Mouse (Mus musculus): Measurements from ENCODE around the gene Olfr906. TPM values are rescaled to one million over a fixed set of nuclear protein-coding genes. Genes with fewer than 3 reads are reported as not detected.

The Olfr906 gene
- polyA plus RNA-seq (2014; fragmentation: Nextera tagmentation; extraction: Ambion mirVana) = not detected in 2 replicates

GRCm38 (mm10) chr9:38486785-38487184, at the start of gene Olfr906:
Gene Olfr906 (plus strand): TSS chr9:38487085.
- no peak for DNase-seq (ENCODE audit: low spot score)
- no peaks in the 10 kb centered on the region for H3K27me3 ChIP-seq (ENCODE audit: control insufficient read depth, insufficient read depth, low read length)
- no peak within 1 kb of the TSS for H3K9ac ChIP-seq (ENCODE audit: low read length)
- no peaks in the 10 kb centered on the region for H3K36me3 ChIP-seq (ENCODE audit: control insufficient read depth, insufficient read depth, low read length)
- H3K27ac ChIP-seq (replicated peaks; ENCODE audit: low read depth, low read length) = no peak within 1 kb of the TSS
- H3K4me3 ChIP-seq (ENCODE audit: low read depth, low read length) = no peak within 1 kb of the TSS
- H3K4me2 ChIP-seq (ENCODE audit: low read depth, severe bottlenecking) = no peak within 1 kb of the TSS
- H3K9me3 ChIP-seq (ENCODE audit: control insufficient read depth, low read length) = no peaks in the 10 kb centered on the region
- no peaks in the 10 kb centered on the region for H3K4me1 ChIP-seq (ENCODE audit: control insufficient read depth, insufficient read depth, low read length)
- WGBS = 87% methylated on average over 3 of the region's 3 CpGs
- ATAC-seq (ENCODE audit: insufficient number of reproducible peaks, low FRiP score, low TSS enrichment, low read depth) = no peak

GRCm38 (mm10) chr9:38447352-38447751, 39.5 kb upstream of the Olfr906 start, which contains the start of gene Olfr902:
Gene Olfr902 (plus strand): TSS chr9:38447652.
- DNase-seq (ENCODE audit: low spot score) = no peak
- Histone ChIP-seq H3K27ac (replicated peaks; ENCODE audit: low read depth, low read length) (no peak within 1 kb of the TSS), H3K9ac (ENCODE audit: low read length) (no peak within 1 kb of the TSS), H3K4me2 (ENCODE audit: low read depth, severe bottlenecking) (no peak within 1 kb of the TSS), H3K4me1 (ENCODE audit: control insufficient read depth, insufficient read depth, low read length) (no peaks in the 10 kb centered on the region), H3K27me3 (ENCODE audit: control insufficient read depth, insufficient read depth, low read length) (no peaks in the 10 kb centered on the region), H3K4me3 (ENCODE audit: low read depth, low read length) (no peak within 1 kb of the TSS), H3K9me3 (ENCODE audit: control insufficient read depth, low read length) (no peaks in the 10 kb centered on the region), H3K36me3 (ENCODE audit: control insufficient read depth, insufficient read depth, low read length) (no peaks in the 10 kb centered on the region)
- ATAC-seq (ENCODE audit: insufficient number of reproducible peaks, low FRiP score, low TSS enrichment, low read depth) = no peak
- WGBS = 90% methylated on average over 5 of the region's 5 CpGs

GRCm38 (mm10) chr9:38462844-38463243, 24.0 kb upstream of the Olfr906 start, which contains the start of gene Olfr904:
Gene Olfr904 (plus strand): TSS chr9:38463144.
- Histone ChIP-seq H3K9ac (ENCODE audit: low read length) (no peak within 1 kb of the TSS), H3K27me3 (ENCODE audit: control insufficient read depth, insufficient read depth, low read length) (no peaks in the 10 kb centered on the region), H3K4me3 (ENCODE audit: low read depth, low read length) (no peak within 1 kb of the TSS), H3K4me1 (ENCODE audit: control insufficient read depth, insufficient read depth, low read length) (no peaks in the 10 kb centered on the region), H3K9me3 (ENCODE audit: control insufficient read depth, low read length) (no peaks in the 10 kb centered on the region), H3K36me3 (ENCODE audit: control insufficient read depth, insufficient read depth, low read length) (no peaks in the 10 kb centered on the region), H3K4me2 (ENCODE audit: low read depth, severe bottlenecking) (no peak within 1 kb of the TSS), H3K27ac (replicated peaks; ENCODE audit: low read depth, low read length) (no peak within 1 kb of the TSS)
- DNase-seq (ENCODE audit: low spot score) = no peak
- ATAC-seq (ENCODE audit: insufficient number of reproducible peaks, low FRiP score, low TSS enrichment, low read depth) = no peak

- Histone ChIP-seq H3K9ac (ENCODE audit: low read length) (no peak within 1 kb of the TSS), H3K4me2 (ENCODE audit: low read depth, severe bottlenecking) (no peak within 1 kb of the TSS), H3K27me3 (ENCODE audit: control insufficient read depth, insufficient read depth, low read length) (no peaks in the 10 kb centered on the region), H3K4me3 (ENCODE audit: low read depth, low read length) (no peak within 1 kb of the TSS), H3K36me3 (ENCODE audit: control insufficient read depth, insufficient read depth, low read length) (no peaks in the 10 kb centered on the region), H3K27ac (replicated peaks; ENCODE audit: low read depth, low read length) (no peak within 1 kb of the TSS), H3K4me1 (ENCODE audit: control insufficient read depth, insufficient read depth, low read length) (no peaks in the 10 kb centered on the region), H3K9me3 (ENCODE audit: control insufficient read depth, low read length) (no peaks in the 10 kb centered on the region)
- DNase-seq (ENCODE audit: low spot score) (no peak), ATAC-seq (ENCODE audit: insufficient number of reproducible peaks, low FRiP score, low TSS enrichment, low read depth) (no peak)
Measured at GRCm38 (mm10) chr9:38470807-38471206, 16.1 kb upstream of the Olfr906 start, which contains the start of gene Olfr905. Gene Olfr905 (plus strand): TSS chr9:38471107.

GRCm38 (mm10) chr9:38495501-38495900, 8.6 kb downstream of the Olfr906 start, which contains the start of gene Olfr907:
Gene Olfr907 (plus strand): TSS chr9:38495801.
- H3K27ac ChIP-seq (replicated peaks; ENCODE audit: low read depth, low read length) = no peak within 1 kb of the TSS
- DNase-seq (ENCODE audit: low spot score) (no peak), ATAC-seq (ENCODE audit: insufficient number of reproducible peaks, low FRiP score, low TSS enrichment, low read depth) (no peak)

GRCm38 (mm10) chr9:38512353-38512752, 25.5 kb downstream of the Olfr906 start:
- Histone ChIP-seq H3K4me3 (ENCODE audit: low read depth, low read length) (no peak overlapping the region), H3K27me3 (ENCODE audit: control insufficient read depth, insufficient read depth, low read length) (no peaks in the 10 kb centered on the region), H3K36me3 (ENCODE audit: control insufficient read depth, insufficient read depth, low read length) (no peaks in the 10 kb centered on the region), H3K27ac (replicated peaks; ENCODE audit: low read depth, low read length) (no peak overlapping the region), H3K9ac (ENCODE audit: low read length) (no peak overlapping the region), H3K4me2 (ENCODE audit: low read depth, severe bottlenecking) (no peak overlapping the region), H3K4me1 (ENCODE audit: control insufficient read depth, insufficient read depth, low read length) (no peaks in the 10 kb centered on the region), H3K9me3 (ENCODE audit: control insufficient read depth, low read length) (no peaks in the 10 kb centered on the region)
- no peak for DNase-seq (ENCODE audit: low spot score)
- no peak for ATAC-seq (ENCODE audit: insufficient number of reproducible peaks, low FRiP score, low TSS enrichment, low read depth)
- 78% methylated on average over 2 of the region's 2 CpGs for WGBS

More at GRCm38 (mm10) chr9:38495501-38495900, 8.6 kb downstream of the Olfr906 start, which contains the start of gene Olfr907:
- Histone ChIP-seq H3K9me3 (ENCODE audit: control insufficient read depth, low read length) (no peaks in the 10 kb centered on the region), H3K9ac (ENCODE audit: low read length) (no peak within 1 kb of the TSS), H3K27me3 (ENCODE audit: control insufficient read depth, insufficient read depth, low read length) (no peaks in the 10 kb centered on the region), H3K36me3 (ENCODE audit: control insufficient read depth, insufficient read depth, low read length) (no peaks in the 10 kb centered on the region), H3K4me2 (ENCODE audit: low read depth, severe bottlenecking) (no peak within 1 kb of the TSS), H3K4me1 (ENCODE audit: control insufficient read depth, insufficient read depth, low read length) (no peaks in the 10 kb centered on the region), H3K4me3 (ENCODE audit: low read depth, low read length) (no peak within 1 kb of the TSS)
- WGBS = 84% methylated on average over 2 of the region's 2 CpGs

GRCm38 (mm10) chr9:38521280-38521679, 34.4 kb downstream of the Olfr906 start, which contains the start of gene Olfr911-ps1:
Gene Olfr911-ps1 (plus strand): TSS chr9:38521580.
- Histone ChIP-seq H3K4me1 (ENCODE audit: control insufficient read depth, insufficient read depth, low read length) (no peaks in the 10 kb centered on the region), H3K4me3 (ENCODE audit: low read depth, low read length) (no peak within 1 kb of the TSS), H3K27ac (replicated peaks; ENCODE audit: low read depth, low read length) (no peak within 1 kb of the TSS), H3K36me3 (ENCODE audit: control insufficient read depth, insufficient read depth, low read length) (no peaks in the 10 kb centered on the region), H3K9ac (ENCODE audit: low read length) (no peak within 1 kb of the TSS), H3K9me3 (ENCODE audit: control insufficient read depth, low read length) (no peaks in the 10 kb centered on the region), H3K4me2 (ENCODE audit: low read depth, severe bottlenecking) (no peak within 1 kb of the TSS), H3K27me3 (ENCODE audit: control insufficient read depth, insufficient read depth, low read length) (no peaks in the 10 kb centered on the region)
- DNase-seq (ENCODE audit: low spot score) (no peak), ATAC-seq (ENCODE audit: insufficient number of reproducible peaks, low FRiP score, low TSS enrichment, low read depth) (no peak)
- 73% methylated on average over 1 of the region's 1 CpGs for WGBS

- Histone ChIP-seq H3K36me3 (ENCODE audit: control insufficient read depth, insufficient read depth, low read length) (no peaks in the 10 kb centered on the region), H3K27ac (replicated peaks; ENCODE audit: low read depth, low read length) (no peak within 1 kb of the TSS), H3K4me2 (ENCODE audit: low read depth, severe bottlenecking) (no peak within 1 kb of the TSS), H3K4me3 (ENCODE audit: low read depth, low read length) (no peak within 1 kb of the TSS), H3K9ac (ENCODE audit: low read length) (no peak within 1 kb of the TSS), H3K4me1 (ENCODE audit: control insufficient read depth, insufficient read depth, low read length) (no peaks in the 10 kb centered on the region), H3K9me3 (ENCODE audit: control insufficient read depth, low read length) (no peaks in the 10 kb centered on the region), H3K27me3 (ENCODE audit: control insufficient read depth, insufficient read depth, low read length) (no peaks in the 10 kb centered on the region)
- ATAC-seq (ENCODE audit: insufficient number of reproducible peaks, low FRiP score, low TSS enrichment, low read depth) = no peak
- 90% methylated on average over 2 of the region's 2 CpGs for WGBS
- no peak for DNase-seq (ENCODE audit: low spot score)
Measured at GRCm38 (mm10) chr9:38537549-38537948, 50.7 kb downstream of the Olfr906 start, which contains the start of gene Olfr910. Gene Olfr910 (plus strand): TSS chr9:38537849.
